Mouse (Mus musculus): ENCODE measurements at regions not wholly inside any gene's neighbourhood (a gene's known extent, or its start where the extent isn't known, plus 50 kb on each side); places are given as distances from the start of the nearest gene placed in this dataset.

GRCm38 (mm10) chr14:105658316-105658715 lies 238.3 kb downstream of the Spry2 start:
- TF ChIP-seq POLR2A (IDR thresholded peaks at IDR 0.05; ENCODE audit: borderline replicate concordance, extremely low read depth, insufficient read depth, insufficient read length, poor library complexity, severe bottlenecking) = no peak
- no peak for TF ChIP-seq CTCF (IDR thresholded peaks at IDR 0.05; ENCODE audit: borderline replicate concordance, extremely low read depth, insufficient read depth, insufficient read length)

All from brain, embryonic 14.5 days (tissue).